Mouse (Mus musculus) cerebellum, postnatal 25 days (tissue): ENCODE measurements around the gene Mrgpra1.
"Not testable (repeated sequence)": the region's sequence is repeated elsewhere in the genome, so short reads cannot be mapped to it uniquely, and the experiment has no call there.

ENCODE experiments used
- DNase-seq, 2 experiments: peaks; one replicate each; pipeline ENCODE4 v3.0.0; 2021; ENCODE audit warnings: mixed read lengths in 2 of 2

The Mrgpra1 gene

GRCm38 (mm10) chr7:47354140-47354539 is at the start of gene Mrgpra1:
TSS of gene Mrgpra1 (minus strand) at chr7:47354240.
- DNase-seq: no peak

- DNase-seq: no peak
Observed at GRCm38 (mm10) chr7:47401125-47401524, 47.1 kb upstream of the Mrgpra1 start.

GRCm38 (mm10) chr7:47348421-47348820 is 5.6 kb downstream of the Mrgpra1 start:
- DNase-seq: no peak

- no peak for DNase-seq
Observed at GRCm38 (mm10) chr7:47345905-47346478, 8.0 kb downstream of the Mrgpra1 start.

- DNase-seq: not testable (repeated sequence)
Observed at GRCm38 (mm10) chr7:47341887-47342286, 12.2 kb downstream of the Mrgpra1 start.

GRCm38 (mm10) chr7:47341389-47341788 is 12.7 kb downstream of the Mrgpra1 start:
- not testable (repeated sequence) for DNase-seq

GRCm38 (mm10) chr7:47318299-47318698 is 35.7 kb downstream of the Mrgpra1 start:
- DNase-seq: no peak

GRCm38 (mm10) chr7:47312289-47312688 is 41.8 kb downstream of the Mrgpra1 start:
- no peak for DNase-seq

GRCm38 (mm10) chr7:47309855-47310254 is 44.2 kb downstream of the Mrgpra1 start:
- DNase-seq: no peak

- DNase-seq: not testable (repeated sequence)
Observed at GRCm38 (mm10) chr7:47304661-47305060, 49.4 kb downstream of the Mrgpra1 start.

GRCm38 (mm10) chr7:47299612-47300011 is 54.4 kb downstream of the Mrgpra1 start:
- DNase-seq: not testable (repeated sequence)
